ENCODE assay signal across 13 mouse cellular contexts in genomic region chr9:42601445-42601844, GRCm38 (mm10).
DNase-seq lines count a peak whose midpoint lies in the region; ATAC-seq and TF ChIP-seq lines count a peak whose summit lies in the region.
"Had no signal": no experiment of that assay in that cellular context is flagged by ENCODE, and none has a peak within 500 bp of the region (broad histone marks: within the 10 kb centered on the region; RNA-seq: fewer than 3 reads in every experiment).

No protein-coding gene starts in this region.

- 39% methylated on average over 3 of the region's 3 CpGs for WGBS in kidney, postnatal 0 days
- 37% methylated on average over 3 of the region's 3 CpGs for WGBS in kidney, embryonic 16.5 days

- TF ChIP-seq CTCF in kidney, postnatal 0 days (IDR thresholded peaks at IDR 0.05; ENCODE audit: low read depth): peak; percentile 67

- no peak overlapping the region for H3K9ac ChIP-seq in kidney, postnatal 0 days (ENCODE audit: low read depth, low read length)
- H3K9ac ChIP-seq in kidney, embryonic 16.5 days (replicated peaks; ENCODE audit: low read length): no peak overlapping the region
- H3K9ac ChIP-seq: midbrain, embryonic 12.5 days had no signal

- no peaks in the 10 kb centered on the region for H3K4me1 ChIP-seq in kidney, postnatal 0 days (replicated peaks; ENCODE audit: insufficient read depth, low read length)
- H3K4me1 ChIP-seq in kidney, embryonic 16.5 days (ENCODE audit: insufficient read depth, low read length): no peaks in the 10 kb centered on the region

- H3K27me3 ChIP-seq in kidney, postnatal 0 days (ENCODE audit: insufficient read depth, low read length): no peaks in the 10 kb centered on the region
- no peaks in the 10 kb centered on the region for H3K27me3 ChIP-seq in kidney, embryonic 16.5 days (ENCODE audit: insufficient read depth, low read length)

- no peak overlapping the region for H3K27ac ChIP-seq in kidney, postnatal 0 days
- H3K27ac ChIP-seq in kidney, embryonic 16.5 days (ENCODE audit: low read length): no peak overlapping the region
- H3K27ac ChIP-seq: midbrain, embryonic 12.5 days had no signal

- peak; percentile 3 for DNase-seq in adrenal gland, adult 2 months
- DNase-seq in adrenal gland, postnatal 25 days: no peak
- peak; percentile 19 for DNase-seq in kidney, postnatal 0 days (ENCODE audit: low spot score)
- peak; percentile 8 for DNase-seq in thymus, postnatal 0 days (ENCODE audit: low spot score)
- DNase-seq in thymus, postnatal 10 days (ENCODE audit: low spot score in 2 of 2): no peak
- no peak for DNase-seq in frontal cortex, adult 2 months (ENCODE audit: extremely low spot score in 1 of 2, low spot score in 1 of 2)
- no peak for DNase-seq in gastrocnemius, postnatal 4 days (ENCODE audit: low spot score in 2 of 2)
- DNase-seq: cerebellum, adult 9-11 months; heart, adult 11 months had no signal

- H3K4me3 ChIP-seq in kidney, postnatal 0 days (replicated peaks; ENCODE audit: low read depth, low read length): no peak overlapping the region
- H3K4me3 ChIP-seq in kidney, embryonic 16.5 days (ENCODE audit: low read length): no peak overlapping the region
- H3K4me3 ChIP-seq: erythroblast, embryonic 14.5 days; midbrain, embryonic 12.5 days had no signal

- H3K4me2 ChIP-seq in kidney, postnatal 0 days (ENCODE audit: low read length): no peak overlapping the region
- no peak overlapping the region for H3K4me2 ChIP-seq in kidney, embryonic 16.5 days (replicated peaks; ENCODE audit: low read depth, low read length)
- H3K4me2 ChIP-seq: midbrain, embryonic 12.5 days had no signal

- H3K36me3 ChIP-seq in kidney, postnatal 0 days (ENCODE audit: insufficient read depth, low read length): no peaks in the 10 kb centered on the region
- H3K36me3 ChIP-seq in kidney, embryonic 16.5 days (ENCODE audit: insufficient read depth, low read length): no peaks in the 10 kb centered on the region
- H3K36me3 ChIP-seq: midbrain, embryonic 12.5 days had no signal

- no peak for ATAC-seq in kidney, postnatal 0 days (replicated peaks; ENCODE audit: low FRiP score, low read depth)
- ATAC-seq in kidney, embryonic 16.5 days (ENCODE audit: low FRiP score, low TSS enrichment): no peak
- ATAC-seq: activated CD4-positive, CD25-positive, alpha-beta regulatory T cell, adult 4 months had no signal

- H3K9me3 ChIP-seq in kidney, postnatal 0 days (replicated peaks; ENCODE audit: low read length): no peaks in the 10 kb centered on the region
- H3K9me3 ChIP-seq in kidney, embryonic 16.5 days (ENCODE audit: low read length): no peaks in the 10 kb centered on the region; the same call in 1 of the 2 replicates
- H3K9me3 ChIP-seq: midbrain, embryonic 12.5 days had no signal

Comparison
In these comparisons a context has a peak if more than half of its experiments do, and no peak if none do; other contexts are left out.
1. DNase-seq: peak in adrenal gland, adult 2 months (single experiment), kidney, postnatal 0 days (single experiment) and thymus, postnatal 0 days (single experiment); none in adrenal gland, postnatal 25 days (single experiment), thymus, postnatal 10 days (0 of 2), frontal cortex, adult 2 months (0 of 2) and gastrocnemius, postnatal 4 days (0 of 2).